In the genomic region with DNA sequence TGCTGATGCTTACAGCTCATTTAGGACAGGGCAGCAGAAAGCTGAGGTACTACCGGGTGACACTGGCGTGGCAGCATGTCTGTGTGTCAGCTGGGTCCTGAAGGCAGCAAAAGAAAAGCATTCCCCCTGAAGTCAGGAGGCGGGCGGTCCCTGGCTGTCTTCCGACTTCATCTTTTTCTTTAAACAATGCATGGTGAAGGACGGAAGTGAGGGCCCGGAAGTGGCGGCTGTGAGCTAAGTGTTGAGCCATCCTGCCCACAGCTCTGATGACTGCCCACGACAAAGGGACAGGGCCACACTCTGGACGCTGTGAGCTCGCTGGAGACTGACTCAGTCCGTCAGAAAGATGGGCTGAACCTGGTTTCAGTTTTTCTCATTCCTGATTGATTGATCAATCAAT, we compare ENCODE assay signal across 8 mouse cellular contexts. TPM values are rescaled to one million over a fixed set of nuclear protein-coding genes. Genes with fewer than 3 reads are reported as not detected.
DNase-seq lines count a peak whose midpoint lies in the region; ATAC-seq lines count a peak whose summit lies in the region.

No protein-coding gene starts in this region.

- no peak overlapping the region for H3K9ac ChIP-seq in neural tube, embryonic 12.5 days
- H3K9ac ChIP-seq in hindbrain, embryonic 13.5 days, result peak overlapping the region; percentile 59
- peak overlapping the region; percentile 54 for H3K9ac ChIP-seq in stomach, embryonic 16.5 days (ENCODE audit: low read length)

- H3K4me2 ChIP-seq in neural tube, embryonic 12.5 days (replicated peaks), result peak overlapping the region; percentile 53
- H3K4me2 ChIP-seq in hindbrain, embryonic 13.5 days, result peak overlapping the region; percentile 54
- peak overlapping the region; percentile 53 for H3K4me2 ChIP-seq in stomach, embryonic 16.5 days (ENCODE audit: low read depth, low read length)

- H3K27ac ChIP-seq in neural tube, embryonic 12.5 days, result no peak overlapping the region
- H3K27ac ChIP-seq in hindbrain, embryonic 13.5 days, result no peak overlapping the region
- H3K27ac ChIP-seq in stomach, embryonic 16.5 days (ENCODE audit: low read length), result no peak overlapping the region

- no peaks in the 10 kb centered on the region for H3K36me3 ChIP-seq in neural tube, embryonic 12.5 days
- no peaks in the 10 kb centered on the region for H3K36me3 ChIP-seq in hindbrain, embryonic 13.5 days
- no peaks in the 10 kb centered on the region for H3K36me3 ChIP-seq in stomach, embryonic 16.5 days (ENCODE audit: control insufficient read depth, insufficient read depth, low read length)

- H3K4me1 ChIP-seq in neural tube, embryonic 12.5 days, result peaks cover 9% of the 10 kb centered on the region; the same call in 1 of the 2 replicates
- peaks cover 11% of the 10 kb centered on the region for H3K4me1 ChIP-seq in hindbrain, embryonic 13.5 days (replicated peaks)
- peaks cover 8% of the 10 kb centered on the region for H3K4me1 ChIP-seq in stomach, embryonic 16.5 days (ENCODE audit: control insufficient read depth, insufficient read depth, low read length)

- H3K4me3 ChIP-seq in neural tube, embryonic 12.5 days, result no peak overlapping the region
- H3K4me3 ChIP-seq in hindbrain, embryonic 13.5 days, result no peak overlapping the region
- H3K4me3 ChIP-seq in stomach, embryonic 16.5 days (replicated peaks; ENCODE audit: low read length), result peak overlapping the region; percentile 25

- no peak for DNase-seq in neural tube, embryonic 10.5 days (ENCODE audit: extremely low spot score, low spot score)
- DNase-seq in lung, postnatal 10 days, result peak; percentile 48
- no peak for DNase-seq in adrenal gland, postnatal 4 days (ENCODE audit: low spot score in 2 of 2)
- no peak for DNase-seq in right cerebral cortex, adult 18-20 months
- DNase-seq in right cerebral cortex, postnatal 36 days (ENCODE audit: low spot score in 2 of 2), result no peak

- H3K27me3 ChIP-seq in neural tube, embryonic 12.5 days (replicated peaks), result no peaks in the 10 kb centered on the region; the same call in 1 of the 2 replicates
- H3K27me3 ChIP-seq in hindbrain, embryonic 13.5 days, result no peaks in the 10 kb centered on the region; the same call in none of the 2 replicates
- no peaks in the 10 kb centered on the region for H3K27me3 ChIP-seq in stomach, embryonic 16.5 days (ENCODE audit: control insufficient read depth, insufficient read depth, low read length)

- no peaks in the 10 kb centered on the region for H3K9me3 ChIP-seq in neural tube, embryonic 12.5 days
- no peaks in the 10 kb centered on the region for H3K9me3 ChIP-seq in hindbrain, embryonic 13.5 days
- no peaks in the 10 kb centered on the region for H3K9me3 ChIP-seq in stomach, embryonic 16.5 days (replicated peaks; ENCODE audit: control insufficient read depth, low read length)

- 52% methylated on average over 12 of the region's 12 CpGs for WGBS in neural tube, embryonic 12.5 days
- WGBS in hindbrain, embryonic 13.5 days, result 44% methylated on average over 12 of the region's 12 CpGs
- 36% methylated on average over 12 of the region's 12 CpGs for WGBS in stomach, embryonic 16.5 days

- no peak for ATAC-seq in neural tube, embryonic 12.5 days (ENCODE audit: low FRiP score, low read depth)
- ATAC-seq in hindbrain, embryonic 13.5 days (ENCODE audit: low FRiP score), result peak; percentile 43; the same call in 1 of the 2 replicates
- no peak for ATAC-seq in stomach, embryonic 16.5 days (ENCODE audit: insufficient read depth, low FRiP score)

RNA-seq across cellular contexts. Expression of gene Cracr2a, which starts 20.8 kb away (rescaled TPM):
- 0.81 and 1.3 TPM in 2 replicates for polyA plus RNA-seq in neural tube, embryonic 12.5 days (2016; fragmentation: Nextera tagmentation; extraction: Ambion mirVana)
- 0.41 and 0.77 TPM in 2 replicates for polyA plus RNA-seq in hindbrain, embryonic 13.5 days (2015; fragmentation: Nextera tagmentation; extraction: Ambion mirVana)
- 3.1 and 3.7 TPM in 2 replicates for polyA plus RNA-seq in stomach, embryonic 16.5 days (2015; fragmentation: Nextera tagmentation; extraction: Ambion mirVana)
- 1 to 10 TPM; 3.9 to 4.3 TPM for total RNA-seq in adrenal gland, postnatal 4 days (2021)
